Mouse (Mus musculus): ENCODE measurements at regions not wholly inside any gene's neighbourhood (a gene's known extent, or its start where the extent isn't known, plus 50 kb on each side); places are given as distances from the start of the nearest gene placed in this dataset.

- no peak for DNase-seq (ENCODE audit: low read depth, low spot score)
These were observed 318.4 kb upstream of the Slc7a11 start for GRCm38 (mm10) chr3:50761766-50762165.

DNA sequence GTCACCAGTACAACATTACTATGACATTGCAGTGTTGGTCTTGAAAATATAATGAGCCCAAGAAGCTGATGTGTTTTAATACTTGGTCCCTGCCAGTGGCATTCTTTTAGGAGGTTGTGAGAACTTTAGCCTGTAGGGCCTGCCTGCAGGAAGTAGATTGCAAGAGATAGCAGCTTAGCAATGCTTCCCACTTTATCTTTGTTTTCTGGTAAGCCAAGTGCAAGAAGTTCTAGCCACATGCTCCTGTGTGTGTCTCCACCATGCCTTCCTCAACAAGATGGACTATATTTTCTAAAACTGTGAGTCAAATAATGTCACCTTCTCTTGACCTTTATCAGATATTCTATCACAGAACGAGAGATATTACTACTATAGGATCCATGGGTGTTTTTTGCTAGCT is 314.7 kb upstream of the Slc7a11 start:
- no peak for DNase-seq (ENCODE audit: low read depth, low spot score)

- no peak for DNase-seq (ENCODE audit: low read depth, low spot score)
These were observed 293.8 kb upstream of the Slc7a11 start for GRCm38 (mm10) chr3:50737173-50737572.

DNA sequence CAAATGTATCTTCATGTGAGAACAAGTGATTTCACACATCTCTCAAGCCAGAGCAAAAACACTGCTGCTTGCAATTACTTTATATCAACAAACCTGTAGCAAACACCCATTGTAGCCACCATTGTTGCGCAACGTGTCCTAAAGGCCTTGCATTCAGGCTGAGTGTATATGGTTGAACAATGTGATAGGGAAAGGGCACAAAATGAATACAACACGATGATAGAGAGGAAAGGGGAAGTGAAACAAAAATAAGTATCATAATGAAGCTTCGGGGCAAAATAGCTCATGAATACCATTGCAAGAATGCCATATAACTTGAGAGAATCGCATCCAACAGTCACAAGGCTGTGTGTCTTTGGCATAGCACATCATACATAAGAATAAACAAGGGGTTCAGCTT is 275.6 kb upstream of the Slc7a11 start:
- DNase-seq (ENCODE audit: low read depth, low spot score) = no peak

DNA sequence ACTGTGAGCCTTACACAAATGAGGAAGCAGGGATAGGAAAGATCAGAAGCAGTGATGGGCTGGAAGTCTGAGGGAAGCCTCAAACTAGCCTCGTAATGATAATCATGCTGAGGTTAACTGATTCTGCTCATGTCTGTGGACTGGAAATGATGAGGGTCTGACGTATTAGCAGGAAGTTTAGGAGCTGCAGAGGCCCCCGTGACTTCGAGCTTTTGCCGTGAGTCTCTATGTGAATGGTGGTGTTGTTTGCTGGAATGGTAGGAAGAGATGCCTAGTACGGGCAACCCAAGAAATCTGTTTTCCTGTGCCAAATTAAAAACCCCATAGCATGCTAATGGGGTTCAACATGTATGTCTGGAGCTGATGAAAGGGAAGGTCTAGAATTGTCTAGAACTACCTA is 270.0 kb upstream of the Slc7a11 start:
- DNase-seq (ENCODE audit: low read depth, low spot score) = no peak

DNA sequence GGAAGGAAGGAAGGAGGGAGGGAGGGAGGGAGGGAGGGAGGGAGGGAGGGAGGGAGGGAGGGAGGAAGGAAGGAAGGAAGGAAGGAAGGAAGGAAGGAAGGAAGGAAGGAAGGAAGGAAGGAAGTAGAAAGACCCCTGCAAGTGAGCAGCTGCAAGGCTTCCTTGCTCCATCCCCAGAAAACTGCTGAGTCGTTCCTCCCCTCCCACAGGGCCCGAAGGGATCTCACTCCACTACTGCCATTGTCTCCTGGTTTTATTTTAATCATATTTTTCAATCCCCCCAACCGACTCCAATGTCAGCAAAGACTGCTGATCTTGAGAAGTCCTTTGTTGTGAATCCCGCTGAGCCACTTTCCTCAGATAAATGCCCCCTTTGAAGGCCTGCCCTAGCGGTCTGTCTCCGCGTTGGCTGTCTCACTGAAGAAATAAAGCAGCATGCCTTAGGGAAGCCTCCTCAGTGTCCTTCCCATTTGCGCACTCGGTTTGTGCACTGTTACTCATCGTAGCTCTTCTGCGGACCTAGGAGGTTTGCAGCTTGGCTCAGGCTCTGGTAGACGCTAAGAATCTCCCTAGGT is 266.1 kb upstream of the Slc7a11 start:
- no peak for DNase-seq (ENCODE audit: low read depth, low spot score)

- no peak for DNase-seq (ENCODE audit: low read depth, low spot score)
These were observed 263.3 kb upstream of the Slc7a11 start for GRCm38 (mm10) chr3:50706707-50707106.

- no peak for DNase-seq (ENCODE audit: low read depth, low spot score)
These were observed 251.7 kb upstream of the Slc7a11 start for GRCm38 (mm10) chr3:50694904-50695680.

GRCm38 (mm10) chr3:50694497-50694896 is 251.1 kb upstream of the Slc7a11 start:
- DNase-seq (ENCODE audit: low read depth, low spot score) = peak; percentile 17

- DNase-seq (ENCODE audit: low read depth, low spot score) = no peak
These were observed 248.9 kb upstream of the Slc7a11 start for GRCm38 (mm10) chr3:50692306-50692705.

DNA sequence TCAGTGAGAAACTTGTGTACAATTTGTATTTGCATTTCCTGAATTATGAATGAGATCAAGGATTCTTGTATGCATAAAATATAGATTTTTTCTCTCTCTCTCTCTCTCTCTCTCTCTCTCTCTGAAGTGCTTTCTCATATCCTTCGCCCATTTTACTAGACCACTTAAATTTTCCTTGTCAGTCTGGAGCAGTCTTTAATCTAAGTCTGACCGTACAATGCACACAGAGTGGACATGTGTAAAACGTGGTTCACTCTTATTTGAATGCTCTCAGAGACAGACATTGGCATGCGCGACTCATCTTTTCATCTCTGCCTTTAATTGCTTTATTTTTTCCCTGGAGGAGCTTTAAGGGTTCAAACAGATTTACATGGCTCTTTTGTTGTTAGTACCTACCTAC is 247.3 kb upstream of the Slc7a11 start:
- DNase-seq (ENCODE audit: low read depth, low spot score) = no peak

- no peak for DNase-seq (ENCODE audit: low read depth, low spot score)
These were observed 246.0 kb upstream of the Slc7a11 start for GRCm38 (mm10) chr3:50689375-50689774.

DNA sequence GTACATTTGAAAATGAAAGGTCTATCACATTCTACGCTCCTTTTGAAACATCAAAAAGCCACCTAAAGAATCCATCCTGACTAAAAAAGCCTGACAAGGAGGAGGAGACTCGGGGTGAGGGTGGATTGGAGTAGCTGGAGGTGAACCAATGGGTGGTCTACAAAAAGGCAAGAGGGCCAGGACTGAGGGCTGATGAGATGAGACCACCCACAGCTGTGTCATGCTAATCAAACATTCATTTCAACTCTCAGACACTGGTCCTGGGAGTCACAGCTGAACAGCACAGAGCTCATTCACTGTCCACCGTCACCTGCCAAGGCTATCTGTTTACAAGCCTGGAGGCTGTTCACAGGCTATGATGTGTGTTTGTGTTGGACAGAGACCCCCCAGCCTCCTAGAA is 244.3 kb upstream of the Slc7a11 start:
- DNase-seq (ENCODE audit: low read depth, low spot score) = peak; percentile 2

DNA sequence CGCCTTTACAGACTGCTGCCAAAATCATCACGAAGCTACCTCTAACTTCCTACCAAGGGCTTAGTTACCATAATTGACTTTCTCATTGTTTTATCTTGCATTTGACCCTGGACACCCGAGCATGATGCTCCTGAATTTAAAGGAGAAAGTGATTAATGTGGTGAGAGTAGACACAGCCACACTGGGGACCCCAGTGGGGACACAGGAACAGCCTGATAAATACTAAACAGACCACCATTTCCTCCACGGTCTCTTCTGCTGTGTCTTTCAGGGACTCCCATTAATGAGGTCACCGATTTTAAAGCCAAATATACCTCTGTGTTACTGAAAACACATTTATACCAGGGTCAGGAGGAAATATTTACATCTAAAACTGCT is 235.2 kb upstream of the Slc7a11 start:
- no peak for DNase-seq (ENCODE audit: low read depth, low spot score)

GRCm38 (mm10) chr3:50677953-50678610 is 234.7 kb upstream of the Slc7a11 start:
- peak; percentile 3 for DNase-seq (ENCODE audit: low read depth, low spot score)

DNA sequence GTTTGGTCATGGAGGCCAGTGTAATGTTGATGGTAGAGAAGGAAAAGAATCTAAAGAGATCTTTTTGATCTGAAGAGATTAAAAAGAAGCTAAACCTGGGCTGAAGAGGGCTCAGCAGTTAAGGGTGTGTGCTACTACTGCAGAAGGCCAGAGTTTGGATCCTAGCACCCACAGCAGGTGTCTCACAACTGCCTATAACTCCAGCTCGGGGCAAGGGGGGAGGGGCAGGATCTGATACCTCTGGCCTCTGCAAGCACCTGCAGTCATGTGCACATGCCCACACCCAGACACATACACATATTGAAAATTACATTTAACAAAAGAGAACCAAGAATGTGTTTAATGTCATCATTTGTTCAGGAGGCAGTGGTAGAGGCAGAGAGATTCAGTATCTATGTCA is 232.4 kb upstream of the Slc7a11 start:
- DNase-seq (ENCODE audit: low read depth, low spot score) = no peak

GRCm38 (mm10) chr3:50674860-50675566 is 231.6 kb upstream of the Slc7a11 start:
- no peak for DNase-seq (ENCODE audit: low read depth, low spot score)

DNA sequence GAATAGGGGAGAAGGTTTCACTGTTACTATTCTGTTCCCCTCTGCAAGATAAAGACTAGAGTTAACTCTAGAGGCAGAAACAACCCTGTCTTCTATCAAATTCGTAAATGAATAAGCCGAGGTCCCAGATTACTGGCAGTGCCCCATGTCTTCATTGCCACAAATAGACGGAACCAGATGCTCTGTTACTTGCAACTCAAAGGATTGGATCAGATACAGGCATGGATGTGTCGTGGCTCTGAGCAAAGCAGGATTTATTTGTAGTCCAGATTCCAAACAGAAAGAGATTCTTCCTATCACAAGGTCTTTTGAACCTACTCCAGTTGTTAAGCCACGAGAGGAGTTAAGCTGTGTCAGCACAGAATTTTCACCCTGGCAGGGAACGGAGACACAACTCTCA is 221.9 kb upstream of the Slc7a11 start:
- DNase-seq (ENCODE audit: low read depth, low spot score) = no peak

DNA sequence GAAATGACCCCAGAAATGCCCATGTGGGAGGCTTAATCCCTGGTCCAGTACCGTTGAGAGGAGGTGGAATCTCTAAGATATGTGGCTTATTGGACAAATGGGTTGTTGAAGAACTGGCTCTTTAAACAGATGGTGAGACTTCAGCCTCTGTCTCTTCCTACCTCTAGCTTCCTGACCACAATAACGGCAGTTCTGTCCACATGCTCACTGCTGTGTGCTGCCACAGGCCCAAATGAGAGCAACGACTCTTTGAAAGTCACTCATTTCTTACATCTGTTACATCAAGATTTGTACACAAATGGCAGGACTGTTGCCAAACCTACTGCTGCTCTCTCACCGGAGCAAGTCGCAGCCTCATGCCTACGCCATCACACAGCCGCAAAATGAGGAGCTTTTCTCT is 217.6 kb upstream of the Slc7a11 start:
- DNase-seq (ENCODE audit: low read depth, low spot score) = no peak

DNA sequence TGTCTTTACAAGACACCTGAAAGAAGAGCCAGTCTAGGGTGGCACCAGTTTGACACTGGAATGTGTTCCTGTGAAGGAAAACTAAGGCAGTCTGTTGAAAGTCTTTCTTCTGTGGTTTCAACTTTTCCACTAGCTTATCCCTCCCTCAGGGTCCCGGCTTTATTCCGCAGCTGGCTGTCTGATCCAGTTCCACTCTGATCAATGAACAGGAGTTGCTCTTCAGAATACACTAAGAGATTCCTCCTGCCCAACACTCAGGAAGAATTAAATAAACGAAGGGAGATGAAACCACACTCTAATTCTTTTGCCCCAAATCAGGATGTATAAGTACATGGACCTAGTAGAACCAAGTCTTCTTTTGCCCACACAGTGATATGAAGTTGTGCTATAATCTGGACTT is 217.2 kb upstream of the Slc7a11 start:
- DNase-seq (ENCODE audit: low read depth, low spot score) = no peak

DNA sequence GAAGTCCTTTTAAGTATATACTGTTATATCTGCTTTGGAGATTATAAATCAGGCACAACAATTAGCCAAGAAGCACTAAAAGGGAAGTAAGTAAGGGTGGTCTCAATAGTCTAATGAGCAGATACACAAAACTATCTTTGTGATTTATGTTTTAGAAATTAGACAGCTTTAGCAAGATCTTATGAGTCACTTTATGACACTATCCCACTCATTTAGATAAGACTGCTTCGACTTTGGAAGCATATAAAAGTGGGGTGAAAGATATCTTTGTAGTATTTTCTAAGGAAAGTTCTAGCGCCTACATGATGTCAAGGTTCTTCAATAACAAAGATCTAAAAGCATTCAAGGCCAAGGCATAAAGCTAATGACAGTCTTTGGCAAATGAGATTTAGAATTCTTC is 214.5 kb upstream of the Slc7a11 start:
- DNase-seq (ENCODE audit: low read depth, low spot score) = no peak

- DNase-seq (ENCODE audit: low read depth, low spot score) = no peak
These were observed 211.0 kb upstream of the Slc7a11 start for GRCm38 (mm10) chr3:50654441-50654840.

Measured in ES-CJ7 (cell line).